Mouse (Mus musculus): ENCODE measurements around the gene Prkcg.

- TF ChIP-seq ZNF384 (IDR thresholded peaks at IDR 0.05; ENCODE audit: low read depth, low read length) (no peak), JUND (conservative IDR thresholded peaks at IDR 0.05; ENCODE audit: low read depth, low read length) (no peak)
These were observed 1.8 kb upstream of the Prkcg start for GRCm38 (mm10) chr7:3287186-3287585.
